Mouse (Mus musculus): ENCODE measurements at regions not wholly inside any gene's neighbourhood (a gene's known extent, or its start where the extent isn't known, plus 50 kb on each side); places are given as distances from the start of the nearest gene placed in this dataset.

DNA sequence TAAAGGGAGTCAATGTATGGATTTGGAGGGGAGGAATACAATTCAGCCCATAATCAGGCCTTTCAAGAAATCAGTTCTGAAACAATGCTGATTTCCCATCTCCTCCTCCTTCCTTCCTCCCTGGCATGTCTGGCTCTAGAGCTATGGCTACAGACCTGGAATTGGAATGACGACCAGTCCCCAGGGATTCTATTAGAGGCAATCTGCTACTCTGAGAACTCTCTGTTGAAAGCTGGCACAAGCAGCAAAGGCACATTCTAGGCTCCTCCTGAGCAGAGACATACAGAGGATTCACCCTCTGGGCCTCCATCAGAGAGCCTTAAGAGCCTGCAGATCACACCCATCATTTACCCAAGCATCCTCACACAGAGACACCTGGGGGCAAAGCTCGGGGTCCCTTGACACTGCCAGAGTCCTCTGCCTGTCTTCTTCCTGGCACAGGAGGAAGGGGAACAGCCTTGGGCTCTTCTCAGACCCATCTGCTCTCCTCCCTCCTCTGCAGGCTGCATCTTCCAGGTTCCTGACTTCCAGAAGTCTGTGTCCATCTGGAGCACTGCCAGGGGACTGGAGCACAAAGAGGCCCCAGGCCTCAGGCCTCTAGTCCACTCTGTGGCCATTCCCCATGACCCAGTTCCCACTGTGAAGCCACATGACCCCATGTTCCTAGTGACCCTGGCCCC is 176.2 kb downstream of the Rybp start:
- Histone ChIP-seq H3K27ac (ENCODE audit: low read length) (no peak overlapping the region), H3K9me3 (replicated peaks; ENCODE audit: control insufficient read depth, low read length, poor library complexity, severe bottlenecking) (no peaks in the 10 kb centered on the region), H3K27me3 (ENCODE audit: control insufficient read depth, insufficient read depth, low read depth, low read length) (no peaks in the 10 kb centered on the region), H3K36me3 (ENCODE audit: control insufficient read depth, insufficient read depth, low read length) (no peaks in the 10 kb centered on the region), H3K4me3 (ENCODE audit: low read depth, low read length) (no peak overlapping the region), H3K9ac (ENCODE audit: low read depth, low read length) (no peak overlapping the region), H3K4me2 (ENCODE audit: low read length) (no peak overlapping the region), H3K4me1 (ENCODE audit: control insufficient read depth, insufficient read depth, low read length) (peaks cover 4% of the 10 kb centered on the region; the same call in 1 of the 2 replicates)
- no peak for ATAC-seq
- WGBS: 73% methylated on average over 2 of the region's 2 CpGs

DNA sequence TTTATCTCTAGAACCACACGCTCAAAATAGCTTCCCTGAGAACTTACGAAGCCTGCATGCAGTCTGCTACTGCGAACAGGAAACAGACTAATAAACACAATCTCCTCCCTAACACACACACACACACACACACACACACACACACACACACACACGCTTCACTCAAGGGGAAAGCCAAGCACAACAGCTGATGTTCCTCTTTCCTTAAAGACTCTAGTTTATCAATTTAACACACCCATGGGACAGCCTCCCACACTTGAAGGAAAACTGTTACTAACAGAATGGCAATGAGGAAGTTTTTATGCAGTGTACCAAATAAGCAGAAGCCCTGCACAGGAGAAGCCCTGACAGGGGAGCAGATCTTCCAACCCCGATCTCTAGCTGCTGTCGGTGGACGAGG is 177.3 kb downstream of the Rybp start:
- no peak for ATAC-seq

GRCm38 (mm10) chr6:100109351-100109750 is 177.9 kb downstream of the Rybp start:
- H3K4me1 ChIP-seq (ENCODE audit: control insufficient read depth, insufficient read depth, low read length): peaks cover 4% of the 10 kb centered on the region; the same call in 1 of the 2 replicates
- H3K27me3 ChIP-seq (ENCODE audit: control insufficient read depth, insufficient read depth, low read depth, low read length): no peaks in the 10 kb centered on the region
- no peaks in the 10 kb centered on the region for H3K36me3 ChIP-seq (ENCODE audit: control insufficient read depth, insufficient read depth, low read length)
- no peak overlapping the region for H3K4me3 ChIP-seq (ENCODE audit: low read depth, low read length)
- H3K4me2 ChIP-seq (ENCODE audit: low read length): no peak overlapping the region
- no peaks in the 10 kb centered on the region for H3K9me3 ChIP-seq (replicated peaks; ENCODE audit: control insufficient read depth, low read length, poor library complexity, severe bottlenecking)
- no peak overlapping the region for H3K9ac ChIP-seq (ENCODE audit: low read depth, low read length)
- WGBS: 62% methylated on average over 3 of the region's 3 CpGs
- no peak overlapping the region for H3K27ac ChIP-seq (ENCODE audit: low read length)
- ATAC-seq: no peak

More for the DNA sequence above, 177.3 kb downstream of the Rybp start:
- Histone ChIP-seq H3K9ac (ENCODE audit: low read depth, low read length) (no peak overlapping the region), H3K4me1 (ENCODE audit: control insufficient read depth, insufficient read depth, low read length) (peaks cover 4% of the 10 kb centered on the region; the same call in 1 of the 2 replicates), H3K27me3 (ENCODE audit: control insufficient read depth, insufficient read depth, low read depth, low read length) (no peaks in the 10 kb centered on the region), H3K27ac (ENCODE audit: low read length) (no peak overlapping the region), H3K9me3 (replicated peaks; ENCODE audit: control insufficient read depth, low read length, poor library complexity, severe bottlenecking) (no peaks in the 10 kb centered on the region), H3K4me3 (ENCODE audit: low read depth, low read length) (no peak overlapping the region), H3K36me3 (ENCODE audit: control insufficient read depth, insufficient read depth, low read length) (no peaks in the 10 kb centered on the region), H3K4me2 (ENCODE audit: low read length) (no peak overlapping the region)
- 73% methylated on average over 7 of the region's 7 CpGs for WGBS

DNA sequence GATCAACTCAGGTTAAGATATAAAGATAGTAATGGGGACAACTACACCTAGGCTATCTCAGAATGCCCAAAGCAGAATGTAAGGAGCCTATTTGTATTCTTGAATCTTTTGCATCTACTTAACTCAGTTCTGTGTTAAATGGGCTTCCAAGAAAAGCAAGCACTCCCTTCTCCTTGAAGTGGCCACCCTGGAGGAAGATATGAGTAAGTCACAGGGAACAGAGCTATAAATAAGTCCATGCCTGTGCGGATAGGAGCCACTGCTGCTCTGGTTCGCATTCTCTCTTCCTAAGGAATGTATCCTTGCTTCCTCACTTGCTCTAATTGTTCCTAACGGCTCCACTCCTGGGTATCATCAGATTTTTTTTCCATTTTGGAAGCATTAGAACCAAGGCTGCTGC is 179.8 kb downstream of the Rybp start:
- Histone ChIP-seq H3K36me3 (ENCODE audit: control insufficient read depth, insufficient read depth, low read length) (no peaks in the 10 kb centered on the region), H3K9me3 (replicated peaks; ENCODE audit: control insufficient read depth, low read length, poor library complexity, severe bottlenecking) (no peaks in the 10 kb centered on the region), H3K27me3 (ENCODE audit: control insufficient read depth, insufficient read depth, low read depth, low read length) (no peaks in the 10 kb centered on the region), H3K27ac (ENCODE audit: low read length) (no peak overlapping the region), H3K4me1 (ENCODE audit: control insufficient read depth, insufficient read depth, low read length) (peaks cover 7% of the 10 kb centered on the region), H3K4me2 (ENCODE audit: low read length) (no peak overlapping the region), H3K4me3 (ENCODE audit: low read depth, low read length) (no peak overlapping the region), H3K9ac (ENCODE audit: low read depth, low read length) (no peak overlapping the region)
- 83% methylated on average over 3 of the region's 3 CpGs for WGBS
- ATAC-seq: no peak

DNA sequence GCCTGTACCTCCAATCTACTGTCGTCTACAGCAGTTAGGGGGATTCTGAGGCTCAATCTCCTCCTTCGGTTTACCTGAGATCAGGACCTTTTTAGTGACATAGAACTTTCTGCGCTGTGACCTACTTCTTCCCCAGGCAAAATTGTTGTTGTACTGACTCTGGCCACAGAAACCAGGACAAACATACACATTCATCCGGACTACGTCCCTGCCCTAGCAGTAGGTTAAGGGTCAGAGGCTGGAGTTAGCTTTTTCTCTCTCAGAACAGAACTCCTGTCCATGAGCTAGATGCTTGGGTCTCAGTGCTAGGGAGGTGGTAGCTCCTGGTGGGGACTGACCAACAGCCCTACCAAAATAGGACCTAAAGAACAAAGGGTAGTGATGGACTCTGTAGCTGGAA is 180.2 kb downstream of the Rybp start:
- Histone ChIP-seq H3K9me3 (replicated peaks; ENCODE audit: control insufficient read depth, low read length, poor library complexity, severe bottlenecking) (no peaks in the 10 kb centered on the region), H3K36me3 (ENCODE audit: control insufficient read depth, insufficient read depth, low read length) (no peaks in the 10 kb centered on the region), H3K4me2 (ENCODE audit: low read length) (no peak overlapping the region), H3K4me1 (ENCODE audit: control insufficient read depth, insufficient read depth, low read length) (peaks cover 7% of the 10 kb centered on the region), H3K9ac (ENCODE audit: low read depth, low read length) (no peak overlapping the region), H3K27me3 (ENCODE audit: control insufficient read depth, insufficient read depth, low read depth, low read length) (no peaks in the 10 kb centered on the region), H3K4me3 (ENCODE audit: low read depth, low read length) (no peak overlapping the region), H3K27ac (ENCODE audit: low read length) (no peak overlapping the region)
- ATAC-seq: no peak
- WGBS: 91% methylated on average over 5 of the region's 5 CpGs

DNA sequence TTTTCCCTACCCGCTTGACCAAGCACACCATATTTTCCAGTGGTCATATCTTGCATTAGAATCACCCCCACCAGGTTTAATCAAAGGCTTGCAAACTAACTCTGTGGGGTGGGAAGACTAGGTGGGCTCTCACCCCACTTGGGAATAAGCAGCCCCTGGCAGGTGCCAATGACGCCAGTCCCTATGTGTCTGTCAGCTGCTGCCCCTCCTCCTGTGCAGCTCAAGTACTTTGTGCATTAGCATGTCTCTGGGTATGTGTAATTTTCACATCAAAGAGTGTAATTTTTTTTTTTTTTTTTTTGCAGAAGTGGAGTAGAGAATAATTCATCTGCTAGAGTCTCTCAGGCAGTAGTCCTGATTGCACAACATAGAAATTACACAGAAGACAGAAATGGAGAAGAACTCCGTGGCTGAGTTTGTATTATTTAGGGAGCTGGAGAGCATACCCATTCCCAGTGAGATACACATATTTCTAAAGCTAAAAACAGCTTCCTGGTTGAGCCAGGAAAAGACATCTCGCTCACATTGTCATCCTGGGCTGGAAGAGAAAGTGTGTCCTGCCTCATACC is 186.6 kb downstream of the Rybp start:
- H3K9ac ChIP-seq (ENCODE audit: low read depth, low read length): no peak overlapping the region
- no peak for ATAC-seq
- H3K9me3 ChIP-seq (replicated peaks; ENCODE audit: control insufficient read depth, low read length, poor library complexity, severe bottlenecking): no peaks in the 10 kb centered on the region
- no peaks in the 10 kb centered on the region for H3K36me3 ChIP-seq (ENCODE audit: control insufficient read depth, insufficient read depth, low read length)
- H3K27me3 ChIP-seq (ENCODE audit: control insufficient read depth, insufficient read depth, low read depth, low read length): peaks cover 4% of the 10 kb centered on the region
- no peak overlapping the region for H3K27ac ChIP-seq (ENCODE audit: low read length)
- H3K4me3 ChIP-seq (ENCODE audit: low read depth, low read length): no peak overlapping the region
- WGBS: 71% methylated on average over 4 of the region's 4 CpGs
- peaks cover 3% of the 10 kb centered on the region for H3K4me1 ChIP-seq (ENCODE audit: control insufficient read depth, insufficient read depth, low read length)
- H3K4me2 ChIP-seq (ENCODE audit: low read length): no peak overlapping the region

GRCm38 (mm10) chr6:100096393-100097125 is 190.7 kb downstream of the Rybp start:
- Histone ChIP-seq H3K27ac (ENCODE audit: low read length) (no peak overlapping the region), H3K4me3 (ENCODE audit: low read depth, low read length) (no peak overlapping the region), H3K36me3 (ENCODE audit: control insufficient read depth, insufficient read depth, low read length) (no peaks in the 10 kb centered on the region), H3K9me3 (replicated peaks; ENCODE audit: control insufficient read depth, low read length, poor library complexity, severe bottlenecking) (no peaks in the 10 kb centered on the region), H3K27me3 (ENCODE audit: control insufficient read depth, insufficient read depth, low read depth, low read length) (peaks cover 7% of the 10 kb centered on the region), H3K4me1 (ENCODE audit: control insufficient read depth, insufficient read depth, low read length) (no peaks in the 10 kb centered on the region), H3K9ac (ENCODE audit: low read depth, low read length) (no peak overlapping the region), H3K4me2 (ENCODE audit: low read length) (no peak overlapping the region)
- 77% methylated on average over 13 of the region's 13 CpGs for WGBS
- no peak for ATAC-seq

DNA sequence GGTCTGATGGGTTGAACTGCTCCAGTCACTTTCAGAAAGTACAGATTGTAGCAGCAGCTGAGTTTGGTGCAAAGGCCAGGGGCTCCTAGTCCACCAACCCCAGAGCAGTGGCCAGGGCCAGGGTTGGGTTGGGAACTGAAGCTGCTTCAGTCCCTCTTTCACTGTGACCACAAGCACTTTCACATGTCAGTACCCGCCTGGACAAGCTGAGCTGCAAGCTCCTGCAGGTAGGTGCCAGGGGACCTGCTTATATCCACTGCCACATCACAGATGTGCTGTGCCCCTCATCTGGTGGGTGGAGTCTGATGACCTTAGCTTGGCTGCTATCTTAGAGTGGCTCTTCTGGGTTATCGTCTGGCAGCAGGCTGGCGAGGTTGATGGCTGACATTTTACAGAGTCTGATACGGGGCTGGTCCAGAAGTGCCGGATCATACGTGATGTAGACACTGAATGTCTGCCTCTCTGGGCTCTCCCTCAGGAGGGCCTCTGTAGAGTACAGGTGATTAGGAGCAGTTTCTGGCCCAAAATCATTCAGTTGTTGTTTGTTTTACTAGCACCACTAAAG is 192.6 kb downstream of the Rybp start:
- H3K27me3 ChIP-seq (ENCODE audit: control insufficient read depth, insufficient read depth, low read depth, low read length): peaks cover 6% of the 10 kb centered on the region
- H3K4me3 ChIP-seq (ENCODE audit: low read depth, low read length): no peak overlapping the region
- H3K36me3 ChIP-seq (ENCODE audit: control insufficient read depth, insufficient read depth, low read length): no peaks in the 10 kb centered on the region
- H3K4me1 ChIP-seq (ENCODE audit: control insufficient read depth, insufficient read depth, low read length): no peaks in the 10 kb centered on the region
- no peak for ATAC-seq
- H3K9ac ChIP-seq (ENCODE audit: low read depth, low read length): no peak overlapping the region
- no peak overlapping the region for H3K27ac ChIP-seq (ENCODE audit: low read length)
- 92% methylated on average over 6 of the region's 6 CpGs for WGBS
- H3K4me2 ChIP-seq (ENCODE audit: low read length): no peak overlapping the region
- H3K9me3 ChIP-seq (replicated peaks; ENCODE audit: control insufficient read depth, low read length, poor library complexity, severe bottlenecking): no peaks in the 10 kb centered on the region

- Histone ChIP-seq H3K9ac (ENCODE audit: low read depth, low read length) (no peak overlapping the region), H3K36me3 (ENCODE audit: control insufficient read depth, insufficient read depth, low read length) (no peaks in the 10 kb centered on the region), H3K4me1 (ENCODE audit: control insufficient read depth, insufficient read depth, low read length) (no peaks in the 10 kb centered on the region), H3K4me3 (ENCODE audit: low read depth, low read length) (no peak overlapping the region), H3K27ac (ENCODE audit: low read length) (no peak overlapping the region), H3K4me2 (ENCODE audit: low read length) (no peak overlapping the region), H3K9me3 (replicated peaks; ENCODE audit: control insufficient read depth, low read length, poor library complexity, severe bottlenecking) (no peaks in the 10 kb centered on the region), H3K27me3 (ENCODE audit: control insufficient read depth, insufficient read depth, low read depth, low read length) (peaks cover 4% of the 10 kb centered on the region; the same call in 1 of the 2 replicates)
- WGBS: 89% methylated on average over 8 of the region's 8 CpGs
- ATAC-seq: no peak
These were observed 194.4 kb downstream of the Rybp start for GRCm38 (mm10) chr6:100092870-100093269.

Data from midbrain, embryonic 16.5 days (tissue).